Mouse (Mus musculus) forebrain, embryonic 15.5 days (tissue): ENCODE measurements around the gene Slc37a3. TPM values are rescaled to one million over a fixed set of nuclear protein-coding genes. Genes with fewer than 3 reads are reported as not detected.
A peak's percentile ranks its signal among the peaks of the same experiment; 100 is the strongest.

Source experiments
- ATAC-seq: fragments of 200-750 bp; cut with Nextera tagmentation; replicated peaks from 2 replicates; pipeline ENCODE4 v1.8.0; 2017; ENCODE audit warnings: mild to moderate bottlenecking, moderate TSS enrichment, moderate library complexity
- H3K27ac ChIP-seq: fragments of 300-500 bp; sonication (generic); replicated peaks from 2 replicates; pipeline ENCODE4 v1.5.1; 2015; ENCODE audit warnings: mild to moderate bottlenecking, inconsistent platforms
- H3K27me3 ChIP-seq: fragments of 300-500 bp; sonication (generic); 2 replicates; pipeline ENCODE4 v1.6.1; 2015; ENCODE audit warnings: inconsistent platforms
- H3K36me3 ChIP-seq: fragments of 300-500 bp; sonication (generic); 2 replicates; pipeline ENCODE4 v1.6.1; 2015; ENCODE audit warnings: mild to moderate bottlenecking, inconsistent platforms
- H3K4me1 ChIP-seq: fragments of 300-500 bp; sonication (generic); 2 replicates; pipeline ENCODE4 v1.6.1; 2015; ENCODE audit warnings: inconsistent platforms
- H3K4me2 ChIP-seq: fragments of 300-500 bp; sonication (generic); replicated peaks from 2 replicates; pipeline ENCODE4 v1.6.1; 2015; ENCODE audit warnings: mild to moderate bottlenecking, inconsistent platforms
- H3K4me3 ChIP-seq: fragments of 300-500 bp; sonication (generic); 2 replicates; pipeline ENCODE4 v1.5.1; 2015; ENCODE audit warnings: mild to moderate bottlenecking, inconsistent platforms
- H3K9ac ChIP-seq: fragments of 300-500 bp; sonication (generic); replicated peaks from 2 replicates; pipeline ENCODE4 v1.6.1; 2015; ENCODE audit warnings: mild to moderate bottlenecking, inconsistent platforms
- H3K9me3 ChIP-seq: fragments of 300-500 bp; sonication (generic); 2 replicates; pipeline ENCODE4 v1.6.1; 2016; ENCODE audit warnings: inconsistent platforms
- whole genome bisulfite sequencing: fragments of 180-500 bp; shearing (Covaris S2); methylation state at CpG from one replicate; pipeline ENCODE4 v1.1.7; 2015; ENCODE audit warnings: mixed read lengths; 5-methylcytosine and 5-hydroxymethylcytosine counted together
- polyA plus RNA-seq: library from polyadenylated mRNA; unstranded; fragments of >200 nt; fragmentation: Nextera tagmentation; extraction: Ambion mirVana; gene quantifications from 2 replicates; pipeline ENCODE4 v1.2.1, GENCODE M21; 2015

Slc37a3 gene
- polyA plus RNA-seq, 1 experiment from 2014 or later, result 69.5 TPM

GRCm38 (mm10) chr6:39311786-39312185, 65.7 kb downstream of the Slc37a3 start:
- Histone ChIP-seq H3K9me3 (no peaks in the 10 kb centered on the region), H3K4me3 (no peak overlapping the region), H3K9ac (no peak overlapping the region), H3K4me2 (no peak overlapping the region), H3K27ac (no peak overlapping the region), H3K27me3 (no peaks in the 10 kb centered on the region), H3K4me1 (no peaks in the 10 kb centered on the region), H3K36me3 (no peaks in the 10 kb centered on the region)
- no peak for ATAC-seq
- WGBS, result 93% methylated on average over 3 of the region's 3 CpGs

GRCm38 (mm10) chr6:39304371-39304874, 73.1 kb downstream of the Slc37a3 start:
- H3K9ac ChIP-seq, result no peak overlapping the region
- no peaks in the 10 kb centered on the region for H3K36me3 ChIP-seq
- no peak for ATAC-seq
- H3K4me3 ChIP-seq, result no peak overlapping the region
- no peaks in the 10 kb centered on the region for H3K27me3 ChIP-seq
- no peaks in the 10 kb centered on the region for H3K9me3 ChIP-seq
- WGBS, result 7% methylated on average over 6 of the region's 6 CpGs
- peaks cover 8% of the 10 kb centered on the region; the same call in 1 of the 2 replicates for H3K4me1 ChIP-seq
- H3K4me2 ChIP-seq, result no peak overlapping the region
- H3K27ac ChIP-seq, result peak overlapping the region; percentile 34

- ATAC-seq, result no peak
- no peak overlapping the region for H3K9ac ChIP-seq
- WGBS, result 73% methylated on average over 3 of the region's 3 CpGs
- no peak overlapping the region for H3K27ac ChIP-seq
- H3K27me3 ChIP-seq, result no peaks in the 10 kb centered on the region
- no peak overlapping the region for H3K4me3 ChIP-seq
- no peak overlapping the region for H3K4me2 ChIP-seq
- H3K4me1 ChIP-seq, result peaks cover 8% of the 10 kb centered on the region; the same call in 1 of the 2 replicates
- no peaks in the 10 kb centered on the region for H3K9me3 ChIP-seq
- no peaks in the 10 kb centered on the region for H3K36me3 ChIP-seq
Observed at GRCm38 (mm10) chr6:39301484-39301883, 76.0 kb downstream of the Slc37a3 start.

GRCm38 (mm10) chr6:39297079-39297478, 80.4 kb downstream of the Slc37a3 start:
- ATAC-seq, result no peak
- Histone ChIP-seq H3K27me3 (no peaks in the 10 kb centered on the region), H3K9ac (no peak overlapping the region)

GRCm38 (mm10) chr6:39296474-39296873, 81.0 kb downstream of the Slc37a3 start:
- H3K27me3 ChIP-seq, result no peaks in the 10 kb centered on the region
- no peak overlapping the region for H3K4me3 ChIP-seq
- no peak overlapping the region for H3K9ac ChIP-seq
- no peaks in the 10 kb centered on the region for H3K4me1 ChIP-seq
- H3K27ac ChIP-seq, result no peak overlapping the region
- ATAC-seq, result no peak
- H3K4me2 ChIP-seq, result no peak overlapping the region
- H3K9me3 ChIP-seq, result no peaks in the 10 kb centered on the region
- H3K36me3 ChIP-seq, result no peaks in the 10 kb centered on the region
- 82% methylated on average over 4 of the region's 4 CpGs for WGBS

More at GRCm38 (mm10) chr6:39297079-39297478, 80.4 kb downstream of the Slc37a3 start:
- no peaks in the 10 kb centered on the region for H3K36me3 ChIP-seq
- H3K27ac ChIP-seq, result no peak overlapping the region
- no peak overlapping the region for H3K4me2 ChIP-seq
- H3K4me1 ChIP-seq, result no peaks in the 10 kb centered on the region
- 95% methylated on average over 6 of the region's 6 CpGs for WGBS
- no peaks in the 10 kb centered on the region for H3K9me3 ChIP-seq
- H3K4me3 ChIP-seq, result no peak overlapping the region

GRCm38 (mm10) chr6:39295727-39296411, 81.6 kb downstream of the Slc37a3 start:
- no peak for ATAC-seq
- Histone ChIP-seq H3K4me3 (no peak overlapping the region), H3K9ac (no peak overlapping the region), H3K4me1 (no peaks in the 10 kb centered on the region), H3K27ac (no peak overlapping the region), H3K27me3 (no peaks in the 10 kb centered on the region), H3K36me3 (no peaks in the 10 kb centered on the region), H3K4me2 (no peak overlapping the region), H3K9me3 (no peaks in the 10 kb centered on the region)
- WGBS, result 43% methylated on average over 14 of the region's 14 CpGs

- Histone ChIP-seq H3K4me1 (no peaks in the 10 kb centered on the region), H3K9ac (no peak overlapping the region), H3K27me3 (no peaks in the 10 kb centered on the region), H3K27ac (no peak overlapping the region), H3K36me3 (no peaks in the 10 kb centered on the region), H3K4me3 (no peak overlapping the region), H3K9me3 (no peaks in the 10 kb centered on the region), H3K4me2 (no peak overlapping the region)
- 73% methylated on average over 7 of the region's 7 CpGs for WGBS
- no peak for ATAC-seq
Observed at GRCm38 (mm10) chr6:39289721-39290120, 87.8 kb downstream of the Slc37a3 start.

- ATAC-seq, result no peak
- H3K4me1 ChIP-seq, result no peaks in the 10 kb centered on the region
- H3K4me3 ChIP-seq, result no peak overlapping the region
- WGBS, result 88% methylated on average over 3 of the region's 3 CpGs
- no peaks in the 10 kb centered on the region for H3K36me3 ChIP-seq
- no peaks in the 10 kb centered on the region for H3K27me3 ChIP-seq
- no peak overlapping the region for H3K9ac ChIP-seq
- no peak overlapping the region for H3K27ac ChIP-seq
- no peak overlapping the region for H3K4me2 ChIP-seq
- no peaks in the 10 kb centered on the region for H3K9me3 ChIP-seq
Observed at GRCm38 (mm10) chr6:39287782-39288181, 89.7 kb downstream of the Slc37a3 start.

GRCm38 (mm10) chr6:39286732-39287083, 90.8 kb downstream of the Slc37a3 start:
- Histone ChIP-seq H3K4me1 (no peaks in the 10 kb centered on the region), H3K4me3 (no peak overlapping the region), H3K9ac (no peak overlapping the region), H3K4me2 (no peak overlapping the region), H3K27me3 (no peaks in the 10 kb centered on the region), H3K27ac (no peak overlapping the region), H3K36me3 (no peaks in the 10 kb centered on the region), H3K9me3 (no peaks in the 10 kb centered on the region)
- 30% methylated on average over 5 of the region's 5 CpGs for WGBS
- no peak for ATAC-seq

GRCm38 (mm10) chr6:39286053-39286731, 91.3 kb downstream of the Slc37a3 start:
- H3K9me3 ChIP-seq, result no peaks in the 10 kb centered on the region
- 31% methylated on average over 8 of the region's 9 CpGs for WGBS
- H3K4me2 ChIP-seq, result no peak overlapping the region
- H3K9ac ChIP-seq, result no peak overlapping the region
- no peak for ATAC-seq
- no peaks in the 10 kb centered on the region for H3K27me3 ChIP-seq
- H3K4me1 ChIP-seq, result no peaks in the 10 kb centered on the region
- H3K27ac ChIP-seq, result no peak overlapping the region
- H3K36me3 ChIP-seq, result no peaks in the 10 kb centered on the region
- H3K4me3 ChIP-seq, result no peak overlapping the region

- Histone ChIP-seq H3K27me3 (no peaks in the 10 kb centered on the region), H3K4me2 (no peak overlapping the region), H3K36me3 (no peaks in the 10 kb centered on the region), H3K27ac (no peak overlapping the region), H3K4me3 (no peak overlapping the region), H3K9me3 (no peaks in the 10 kb centered on the region), H3K4me1 (no peaks in the 10 kb centered on the region), H3K9ac (no peak overlapping the region)
- WGBS, result 94% methylated on average over 3 of the region's 3 CpGs
- ATAC-seq, result no peak
Observed at GRCm38 (mm10) chr6:39284836-39285235, 92.6 kb downstream of the Slc37a3 start.
